Mouse (Mus musculus) lung, adult 2 months (tissue): ENCODE measurements around the gene Tns3.

Experiments used
- CTCF ChIP-seq: fragments of 200-500 bp; IDR thresholded peaks from 2 replicates; pipeline ENCODE4 v1.5.1; 2011; ENCODE audit warnings: mild to moderate bottlenecking, low read length, control low read depth; ENCODE audit not compliant: insufficient read depth
- POLR2A ChIP-seq: fragments of 200-500 bp; IDR thresholded peaks from 2 replicates; pipeline ENCODE4 v1.6.1; 2011; ENCODE audit warnings: low read depth, mild to moderate bottlenecking, control low read depth, low read length, borderline replicate concordance; ENCODE audit errors: extremely low read depth

DNA sequence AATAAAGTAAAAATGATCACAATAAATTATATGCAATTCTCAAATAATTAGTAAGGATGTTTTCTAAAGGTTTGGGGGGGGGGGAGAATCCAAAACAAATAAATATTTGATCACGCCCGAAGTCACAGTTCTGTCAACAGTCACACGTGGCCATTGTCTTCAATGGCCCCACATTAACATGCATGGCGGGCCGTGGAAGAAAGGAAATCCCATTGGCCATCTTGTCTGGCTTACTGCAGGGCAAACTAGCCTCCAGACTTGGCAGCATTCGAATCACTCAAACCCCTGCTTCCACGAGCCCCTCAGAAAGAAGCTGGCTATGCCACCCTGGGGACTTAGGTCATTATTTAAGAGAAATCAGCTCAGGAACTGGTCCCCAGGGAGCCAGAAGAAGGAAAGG lies 95.5 kb downstream of the Tns3 start:
- no peak for TF ChIP-seq CTCF
- no peak for TF ChIP-seq POLR2A
